Mouse (Mus musculus): ENCODE measurements at regions not wholly inside any gene's neighbourhood (a gene's known extent, or its start where the extent isn't known, plus 50 kb on each side); places are given as distances from the start of the nearest gene placed in this dataset.

- no peak for DNase-seq
- WGBS: 96% methylated on average over 5 of the region's 5 CpGs
Measured at GRCm38 (mm10) chr1:39098154-39098553, 95.4 kb upstream of the Npas2 start.

GRCm38 (mm10) chr1:39099246-39099645, 94.3 kb upstream of the Npas2 start:
- no peak overlapping the region for H3K27ac ChIP-seq (ENCODE audit: control insufficient read depth, insufficient read depth, low read length)

More at GRCm38 (mm10) chr1:39098154-39098553, 95.4 kb upstream of the Npas2 start:
- Histone ChIP-seq H3K4me3 (ENCODE audit: control insufficient read depth, insufficient read depth, low read length) (no peak overlapping the region), H3K36me3 (ENCODE audit: control insufficient read depth, insufficient read depth, low read length) (no peaks in the 10 kb centered on the region), H3K4me1 (replicated peaks; ENCODE audit: control insufficient read depth, insufficient read depth, low read length) (peaks cover 16% of the 10 kb centered on the region), H3K27me3 (ENCODE audit: control insufficient read depth, insufficient read depth, low read length) (no peaks in the 10 kb centered on the region; the same call in 1 of the 2 replicates), H3K27ac (ENCODE audit: control insufficient read depth, insufficient read depth, low read length) (no peak overlapping the region)
- TF ChIP-seq POLR2A (IDR thresholded peaks at IDR 0.05; ENCODE audit: control insufficient read depth, extremely low read depth, insufficient read depth, low read length, poor library complexity) (no peak), CTCF (IDR thresholded peaks at IDR 0.05; ENCODE audit: borderline replicate concordance, control insufficient read depth, extremely low read depth, insufficient read depth, low read length, poor library complexity) (no peak)

GRCm38 (mm10) chr1:39100492-39100891, 93.0 kb upstream of the Npas2 start:
- Histone ChIP-seq H3K4me1 (replicated peaks; ENCODE audit: control insufficient read depth, insufficient read depth, low read length) (peaks cover 20% of the 10 kb centered on the region), H3K36me3 (ENCODE audit: control insufficient read depth, insufficient read depth, low read length) (no peaks in the 10 kb centered on the region), H3K27me3 (ENCODE audit: control insufficient read depth, insufficient read depth, low read length) (no peaks in the 10 kb centered on the region), H3K27ac (ENCODE audit: control insufficient read depth, insufficient read depth, low read length) (no peak overlapping the region), H3K4me3 (ENCODE audit: control insufficient read depth, insufficient read depth, low read length) (no peak overlapping the region)
- TF ChIP-seq CTCF (IDR thresholded peaks at IDR 0.05; ENCODE audit: borderline replicate concordance, control insufficient read depth, extremely low read depth, insufficient read depth, low read length, poor library complexity): no peak
- TF ChIP-seq POLR2A (IDR thresholded peaks at IDR 0.05; ENCODE audit: control insufficient read depth, extremely low read depth, insufficient read depth, low read length, poor library complexity): no peak
- no peak for DNase-seq

More at GRCm38 (mm10) chr1:39099246-39099645, 94.3 kb upstream of the Npas2 start:
- TF ChIP-seq CTCF (IDR thresholded peaks at IDR 0.05; ENCODE audit: borderline replicate concordance, control insufficient read depth, extremely low read depth, insufficient read depth, low read length, poor library complexity): no peak
- TF ChIP-seq POLR2A (IDR thresholded peaks at IDR 0.05; ENCODE audit: control insufficient read depth, extremely low read depth, insufficient read depth, low read length, poor library complexity): no peak
- no peak for DNase-seq
- peaks cover 16% of the 10 kb centered on the region for H3K4me1 ChIP-seq (replicated peaks; ENCODE audit: control insufficient read depth, insufficient read depth, low read length)
- H3K4me3 ChIP-seq (ENCODE audit: control insufficient read depth, insufficient read depth, low read length): no peak overlapping the region
- no peaks in the 10 kb centered on the region for H3K27me3 ChIP-seq (ENCODE audit: control insufficient read depth, insufficient read depth, low read length)
- H3K36me3 ChIP-seq (ENCODE audit: control insufficient read depth, insufficient read depth, low read length): no peaks in the 10 kb centered on the region
- WGBS: 97% methylated on average over 7 of the region's 7 CpGs

GRCm38 (mm10) chr1:39102126-39102905, 91.2 kb upstream of the Npas2 start:
- Histone ChIP-seq H3K4me1 (replicated peaks; ENCODE audit: control insufficient read depth, insufficient read depth, low read length) (peaks cover 12% of the 10 kb centered on the region), H3K27ac (ENCODE audit: control insufficient read depth, insufficient read depth, low read length) (no peak overlapping the region), H3K4me3 (ENCODE audit: control insufficient read depth, insufficient read depth, low read length) (no peak overlapping the region), H3K36me3 (ENCODE audit: control insufficient read depth, insufficient read depth, low read length) (no peaks in the 10 kb centered on the region), H3K27me3 (ENCODE audit: control insufficient read depth, insufficient read depth, low read length) (no peaks in the 10 kb centered on the region)
- DNase-seq: no peak
- no peak for TF ChIP-seq CTCF (IDR thresholded peaks at IDR 0.05; ENCODE audit: borderline replicate concordance, control insufficient read depth, extremely low read depth, insufficient read depth, low read length, poor library complexity)
- TF ChIP-seq POLR2A (IDR thresholded peaks at IDR 0.05; ENCODE audit: control insufficient read depth, extremely low read depth, insufficient read depth, low read length, poor library complexity): no peak
- WGBS: 67% methylated on average over 8 of the region's 8 CpGs

GRCm38 (mm10) chr1:39102989-39103910, 90.3 kb upstream of the Npas2 start:
- Histone ChIP-seq H3K4me3 (ENCODE audit: control insufficient read depth, insufficient read depth, low read length) (no peak overlapping the region), H3K27ac (ENCODE audit: control insufficient read depth, insufficient read depth, low read length) (no peak overlapping the region), H3K4me1 (replicated peaks; ENCODE audit: control insufficient read depth, insufficient read depth, low read length) (0 out of 2 replicates have a peak, but pooled peaks cover 4% of the 10 kb centered on the region), H3K36me3 (ENCODE audit: control insufficient read depth, insufficient read depth, low read length) (no peaks in the 10 kb centered on the region), H3K27me3 (ENCODE audit: control insufficient read depth, insufficient read depth, low read length) (no peaks in the 10 kb centered on the region)
- DNase-seq: no peak
- 87% methylated on average over 14 of the region's 14 CpGs for WGBS
- TF ChIP-seq CTCF (IDR thresholded peaks at IDR 0.05; ENCODE audit: borderline replicate concordance, control insufficient read depth, extremely low read depth, insufficient read depth, low read length, poor library complexity): no peak
- no peak for TF ChIP-seq POLR2A (IDR thresholded peaks at IDR 0.05; ENCODE audit: control insufficient read depth, extremely low read depth, insufficient read depth, low read length, poor library complexity)
